Mouse (Mus musculus): ENCODE results near the gene Klhl8.

- no peak for TF ChIP-seq CTCF (IDR thresholded peaks at IDR 0.05; ENCODE audit: insufficient read depth, low read length)
- no peak for TF ChIP-seq POLR2A (IDR thresholded peaks at IDR 0.05; ENCODE audit: borderline replicate concordance, extremely low read depth, low read depth, low read length)
These were observed 71.8 kb downstream of the Klhl8 start for GRCm38 (mm10) chr5:103839265-103839626.

All from lung, adult 2 months (tissue).